ENCODE assay signal across 35 mouse cellular contexts in genomic region chr6:29072258-29072657, GRCm38 (mm10). TPM values are rescaled to one million over a fixed set of nuclear protein-coding genes. Genes with fewer than 3 reads are reported as not detected.
DNase-seq lines count a peak whose midpoint lies in the region; ATAC-seq and TF ChIP-seq lines count a peak whose summit lies in the region.
"Had no signal": no experiment of that assay in that cellular context is flagged by ENCODE, and none has a peak within 500 bp of the region (broad histone marks: within the 10 kb centered on the region; RNA-seq: fewer than 3 reads in every experiment).

No protein-coding gene starts in this region.

- H3K9me3 ChIP-seq in forebrain, embryonic 13.5 days (replicated peaks), result no peaks in the 10 kb centered on the region
- no peaks in the 10 kb centered on the region for H3K9me3 ChIP-seq in forebrain, embryonic 15.5 days
- no peaks in the 10 kb centered on the region for H3K9me3 ChIP-seq in midbrain, postnatal 0 days (ENCODE audit: low read length)
- no peaks in the 10 kb centered on the region for H3K9me3 ChIP-seq in intestine, embryonic 16.5 days (ENCODE audit: control insufficient read depth, low read length)
- H3K9me3 ChIP-seq: embryonic facial prominence, embryonic 13.5 days; forebrain, embryonic 10.5 days; G1E; limb, embryonic 13.5 days; megakaryocyte, embryonic 14.5 days; midbrain, embryonic 13.5 days had no signal

- no peak overlapping the region for H3K4me3 ChIP-seq in forebrain, embryonic 13.5 days
- no peak overlapping the region for H3K4me3 ChIP-seq in forebrain, embryonic 15.5 days
- no peak overlapping the region for H3K4me3 ChIP-seq in midbrain, postnatal 0 days (ENCODE audit: low read depth, low read length)
- H3K4me3 ChIP-seq in intestine, embryonic 16.5 days (ENCODE audit: low read length), result no peak overlapping the region
- H3K4me3 ChIP-seq: embryonic facial prominence, embryonic 13.5 days; forebrain, embryonic 10.5 days; limb, embryonic 13.5 days; megakaryocyte, embryonic 14.5 days; midbrain, embryonic 13.5 days had no signal

- no peak overlapping the region for H3K4me2 ChIP-seq in forebrain, embryonic 13.5 days
- H3K4me2 ChIP-seq in forebrain, embryonic 15.5 days (replicated peaks), result no peak overlapping the region
- no peak overlapping the region for H3K4me2 ChIP-seq in midbrain, postnatal 0 days (ENCODE audit: low read depth, low read length, poor library complexity, severe bottlenecking)
- no peak overlapping the region for H3K4me2 ChIP-seq in intestine, embryonic 16.5 days (ENCODE audit: low read depth, low read length)
- H3K4me2 ChIP-seq: embryonic facial prominence, embryonic 13.5 days; limb, embryonic 13.5 days; liver, embryonic 11.5 days; midbrain, embryonic 13.5 days had no signal

- no peak overlapping the region for H3K9ac ChIP-seq in forebrain, embryonic 13.5 days
- H3K9ac ChIP-seq in forebrain, embryonic 15.5 days (replicated peaks), result no peak overlapping the region
- no peak overlapping the region for H3K9ac ChIP-seq in midbrain, postnatal 0 days (replicated peaks; ENCODE audit: low read length, poor library complexity, severe bottlenecking)
- no peak overlapping the region for H3K9ac ChIP-seq in intestine, embryonic 16.5 days (ENCODE audit: low read depth, low read length)
- H3K9ac ChIP-seq: embryonic facial prominence, embryonic 13.5 days; limb, embryonic 13.5 days; midbrain, embryonic 13.5 days had no signal

- peak; percentile 53; the same call in 1 of the 2 replicates for ATAC-seq in forebrain, embryonic 13.5 days
- ATAC-seq in forebrain, embryonic 15.5 days (replicated peaks), result no peak
- ATAC-seq in midbrain, postnatal 0 days (ENCODE audit: low FRiP score), result no peak
- no peak for ATAC-seq in intestine, embryonic 16.5 days
- ATAC-seq: midbrain, embryonic 13.5 days; Patski had no signal

- intact Hi-C loops in left cerebral cortex, postnatal 4 days (cut with DNase I), result no loop called here

- no peak overlapping the region for H3K27ac ChIP-seq in forebrain, embryonic 13.5 days
- no peak overlapping the region for H3K27ac ChIP-seq in forebrain, embryonic 15.5 days (replicated peaks)
- no peak overlapping the region for H3K27ac ChIP-seq in midbrain, postnatal 0 days (ENCODE audit: low read depth, low read length)
- H3K27ac ChIP-seq in intestine, embryonic 16.5 days (ENCODE audit: low read length), result no peak overlapping the region
- H3K27ac ChIP-seq: embryonic facial prominence, embryonic 13.5 days; forebrain, embryonic 10.5 days; limb, embryonic 13.5 days; midbrain, embryonic 13.5 days had no signal

- peak; percentile 73 for DNase-seq in left cerebral cortex, postnatal 4 days
- no peak for DNase-seq in left cerebral cortex, adult 8-10 months (ENCODE audit: low spot score in 2 of 2)
- DNase-seq in cerebellum, adult 9-10 months, result peak; percentile 61
- DNase-seq in cerebellum, postnatal 36 days, result peak; percentile 69 to 74
- DNase-seq in midbrain, postnatal 0 days (ENCODE audit: low spot score), result no peak
- DNase-seq: adrenal gland, postnatal 10 days; heart, postnatal 14 days; kidney, adult 11 months; kidney, postnatal 14 days; lung, postnatal 4 days; retina, postnatal 1 day; spleen, adult 18-20 months; thymus, postnatal 14 days had no signal

- H3K27me3 ChIP-seq in forebrain, embryonic 13.5 days, result no peaks in the 10 kb centered on the region
- no peaks in the 10 kb centered on the region for H3K27me3 ChIP-seq in forebrain, embryonic 15.5 days
- no peaks in the 10 kb centered on the region for H3K27me3 ChIP-seq in midbrain, postnatal 0 days (ENCODE audit: insufficient read depth, low read length)
- H3K27me3 ChIP-seq in intestine, embryonic 16.5 days (replicated peaks; ENCODE audit: control insufficient read depth, insufficient read depth, low read length), result no peaks in the 10 kb centered on the region
- H3K27me3 ChIP-seq: embryonic facial prominence, embryonic 13.5 days; limb, embryonic 13.5 days; midbrain, embryonic 13.5 days; Patski had no signal

- H3K36me3 ChIP-seq in forebrain, embryonic 13.5 days (ENCODE audit: poor library complexity, severe bottlenecking), result no peaks in the 10 kb centered on the region
- no peaks in the 10 kb centered on the region for H3K36me3 ChIP-seq in forebrain, embryonic 15.5 days
- H3K36me3 ChIP-seq in midbrain, postnatal 0 days (ENCODE audit: insufficient read depth, low read length), result no peaks in the 10 kb centered on the region
- H3K36me3 ChIP-seq in intestine, embryonic 16.5 days (ENCODE audit: control insufficient read depth, insufficient read depth, low read length), result no peaks in the 10 kb centered on the region
- H3K36me3 ChIP-seq: embryonic facial prominence, embryonic 13.5 days; forebrain, embryonic 10.5 days; G1E; limb, embryonic 13.5 days; midbrain, embryonic 13.5 days had no signal

- TF ChIP-seq CTCF in midbrain, postnatal 0 days (IDR thresholded peaks at IDR 0.05), result no peak

- no peaks in the 10 kb centered on the region for H3K4me1 ChIP-seq in forebrain, embryonic 13.5 days
- no peaks in the 10 kb centered on the region for H3K4me1 ChIP-seq in forebrain, embryonic 15.5 days
- no peaks in the 10 kb centered on the region for H3K4me1 ChIP-seq in midbrain, postnatal 0 days (ENCODE audit: insufficient read depth, low read length)
- no peaks in the 10 kb centered on the region for H3K4me1 ChIP-seq in intestine, embryonic 16.5 days (ENCODE audit: control insufficient read depth, insufficient read depth, low read length)
- H3K4me1 ChIP-seq: embryonic facial prominence, embryonic 13.5 days; forebrain, embryonic 10.5 days; megakaryocyte, embryonic 14.5 days; midbrain, embryonic 13.5 days had no signal

- WGBS in forebrain, embryonic 13.5 days, result 77% methylated on average over 4 of the region's 4 CpGs
- WGBS in forebrain, embryonic 15.5 days, result 65% methylated on average over 4 of the region's 4 CpGs
- WGBS in midbrain, postnatal 0 days, result 82% methylated on average over 4 of the region's 4 CpGs
- WGBS in intestine, embryonic 16.5 days, result 83% methylated on average over 4 of the region's 4 CpGs

RNA-seq across cellular contexts. Expression of gene Lep, which starts 12.2 kb away (rescaled TPM):
- polyA plus RNA-seq in forebrain, embryonic 13.5 days (2015; fragmentation: Nextera tagmentation; extraction: Ambion mirVana), result not detected in 2 replicates
- not detected in 2 replicates for polyA plus RNA-seq in forebrain, embryonic 15.5 days (2015; fragmentation: Nextera tagmentation; extraction: Ambion mirVana)
- not detected for total RNA-seq in left cerebral cortex, postnatal 4 days (2021)
- not detected for total RNA-seq in left cerebral cortex, adult 8-10 months (2022)
- total RNA-seq in midbrain, postnatal 0 days (2014; rRNA removed), result not detected in 2 replicates
- polyA plus RNA-seq in midbrain, postnatal 0 days (2015; fragmentation: Nextera tagmentation; extraction: Ambion mirVana), result not detected in 2 replicates
- polyA plus RNA-seq in intestine, embryonic 16.5 days (2015; fragmentation: Nextera tagmentation; extraction: Ambion mirVana), result not detected in 2 replicates
- total RNA-seq: common myeloid progenitor, adult 5-6 weeks; layer of hippocampus, postnatal 10 days; left cerebral cortex, adult 18-20 months; left cerebral cortex, postnatal 25 days; monocyte, adult 5-6 weeks had no signal
- polyA plus RNA-seq: embryonic facial prominence, embryonic 13.5 days; forebrain, embryonic 10.5 days; G1E; heart, embryonic 14.5 days; hindbrain, embryonic 11.5 days; kidney, embryonic 14.5 days; limb, embryonic 13.5 days; liver, embryonic 11.5 days; liver, embryonic 16.5 days; lung, embryonic 16.5 days; midbrain, embryonic 13.5 days; stomach, embryonic 16.5 days had no signal

Comparison
In these comparisons a context has a peak if more than half of its experiments do, and no peak if none do; other contexts are left out.
1. DNase-seq: peak in left cerebral cortex, postnatal 4 days (single experiment), cerebellum, adult 9-10 months (single experiment) and cerebellum, postnatal 36 days (2 of 2); none in left cerebral cortex, adult 8-10 months (0 of 2) and midbrain, postnatal 0 days (single experiment).